Mouse (Mus musculus): ENCODE measurements around the gene Fbxo48. TPM values are rescaled to one million over a fixed set of nuclear protein-coding genes. Genes with fewer than 3 reads are reported as not detected.

Gene Fbxo48
- total and polyA plus RNA-seq, 3 experiments: 6.5 to 10.3 (median 7.0) TPM

- Histone ChIP-seq H3K4me1 (ENCODE audit: control insufficient read depth in 1 of 2, insufficient read depth in 2 of 2) (no peaks in the 10 kb centered on the region), H3K9ac (ENCODE audit: insufficient read depth, low read depth) (no peak overlapping the region), H3K79me2 (replicated peaks; ENCODE audit: control insufficient read depth, extremely low read depth, insufficient read depth, poor library complexity, severe bottlenecking) (no peaks in the 10 kb centered on the region), H3K36me3 (replicated peaks in 1 of 2; ENCODE audit: control insufficient read depth in 1 of 2, insufficient read depth in 1 of 2, low read length in 1 of 2) (no peaks in the 10 kb centered on the region), H3K27me3 (replicated peaks) (no peaks in the 10 kb centered on the region), H3K27ac (ENCODE audit: insufficient read depth, low read depth) (no peak overlapping the region), H3K9me3 (replicated peaks; ENCODE audit: low read length) (no peaks in the 10 kb centered on the region), H3K4me2 (ENCODE audit: insufficient read depth, low read depth, poor library complexity, severe bottlenecking) (no peak overlapping the region), H3K4me3 (replicated peaks in 1 of 3; ENCODE audit: low read depth in 2 of 3, low read length in 2 of 3, poor library complexity in 1 of 3) (no peak overlapping the region)
- dilution Hi-C loops (cut with MboI; ENCODE audit: extremely low pct_ligation_motif_present, extremely low pct_unique_long_range_greater_than_20kb, low sequenced_read_pairs): no loop called here
- in situ Hi-C loops (cut with MboI; ENCODE audit: low pct_ligation_motif_present, low pct_unique_long_range_greater_than_20kb, low sequenced_read_pairs): no loop called here
- DNase-seq (ENCODE audit: extremely low read depth): no peak
- no peak for TF ChIP-seq IRF4 (IDR thresholded peaks at IDR 0.05; ENCODE audit: low read depth, low read length)
- TF ChIP-seq MAFK (IDR thresholded peaks at IDR 0.05; ENCODE audit: insufficient replicate concordance, low read length): no peak
- no peak for TF ChIP-seq CTCF (conservative IDR thresholded peaks at IDR 0.05 in 1 of 2, IDR thresholded peaks at IDR 0.05 in 1 of 2; ENCODE audit: low read depth in 2 of 2, low read length in 2 of 2)
- no peak for TF ChIP-seq PAX5 (IDR thresholded peaks at IDR 0.05; ENCODE audit: low read length)
- TF ChIP-seq GABPA (IDR thresholded peaks at IDR 0.05; ENCODE audit: insufficient replicate concordance, low read depth, low read length): no peak
- no peak for TF ChIP-seq KAT2A (IDR thresholded peaks at IDR 0.05; ENCODE audit: insufficient replicate concordance, low read length)
- no peak for TF ChIP-seq RCOR1 (conservative IDR thresholded peaks at IDR 0.05; ENCODE audit: low read depth, low read length)
Observed at GRCm38 (mm10) chr11:16914756-16915155, 36.4 kb upstream of the Fbxo48 start.

DNA sequence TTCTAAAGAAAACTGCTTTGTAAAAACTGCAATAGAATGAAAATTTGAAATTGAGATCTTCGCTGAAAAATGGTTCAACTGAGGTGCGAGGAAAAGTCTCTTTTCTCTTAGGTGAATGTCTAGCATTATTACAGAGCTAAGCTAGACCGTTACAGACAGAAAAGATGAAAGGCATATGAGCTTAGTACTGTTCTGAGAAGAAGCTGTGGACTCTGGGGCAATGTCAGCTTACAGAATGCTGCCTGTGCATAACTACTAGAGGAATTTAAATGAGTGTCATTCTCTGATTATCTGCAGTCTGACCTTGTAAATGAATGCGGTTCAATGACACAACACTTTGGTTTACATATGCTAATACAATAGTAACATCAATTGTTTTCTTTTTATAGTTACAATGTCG is 35.3 kb upstream of the Fbxo48 start:
- H3K36me3 ChIP-seq (replicated peaks in 1 of 2; ENCODE audit: control insufficient read depth in 1 of 2, insufficient read depth in 1 of 2, low read length in 1 of 2): no peaks in the 10 kb centered on the region
- no peaks in the 10 kb centered on the region for H3K79me2 ChIP-seq (replicated peaks; ENCODE audit: control insufficient read depth, extremely low read depth, insufficient read depth, poor library complexity, severe bottlenecking)
- H3K27ac ChIP-seq (ENCODE audit: insufficient read depth, low read depth): no peak overlapping the region
- DNase-seq (ENCODE audit: extremely low read depth): no peak
- no peaks in the 10 kb centered on the region for H3K4me1 ChIP-seq (ENCODE audit: control insufficient read depth in 1 of 2, insufficient read depth in 2 of 2)
- no peaks in the 10 kb centered on the region for H3K9me3 ChIP-seq (replicated peaks; ENCODE audit: low read length)
- in situ Hi-C loops (cut with MboI; ENCODE audit: low pct_ligation_motif_present, low pct_unique_long_range_greater_than_20kb, low sequenced_read_pairs): no loop called here
- dilution Hi-C loops (cut with MboI; ENCODE audit: extremely low pct_ligation_motif_present, extremely low pct_unique_long_range_greater_than_20kb, low sequenced_read_pairs): no loop called here
- no peak overlapping the region for H3K4me3 ChIP-seq (replicated peaks in 1 of 3; ENCODE audit: low read depth in 2 of 3, low read length in 2 of 3, poor library complexity in 1 of 3)
- H3K9ac ChIP-seq (ENCODE audit: insufficient read depth, low read depth): no peak overlapping the region
- no peak overlapping the region for H3K4me2 ChIP-seq (ENCODE audit: insufficient read depth, low read depth, poor library complexity, severe bottlenecking)
- TF ChIP-seq GABPA (IDR thresholded peaks at IDR 0.05; ENCODE audit: insufficient replicate concordance, low read depth, low read length) (no peak), UBTF (IDR thresholded peaks at IDR 0.05; ENCODE audit: low read depth, low read length) (no peak), PAX5 (IDR thresholded peaks at IDR 0.05; ENCODE audit: low read length) (no peak), SIN3A (IDR thresholded peaks at IDR 0.05; ENCODE audit: low read length) (no peak)
- no peaks in the 10 kb centered on the region for H3K27me3 ChIP-seq (replicated peaks)

DNA sequence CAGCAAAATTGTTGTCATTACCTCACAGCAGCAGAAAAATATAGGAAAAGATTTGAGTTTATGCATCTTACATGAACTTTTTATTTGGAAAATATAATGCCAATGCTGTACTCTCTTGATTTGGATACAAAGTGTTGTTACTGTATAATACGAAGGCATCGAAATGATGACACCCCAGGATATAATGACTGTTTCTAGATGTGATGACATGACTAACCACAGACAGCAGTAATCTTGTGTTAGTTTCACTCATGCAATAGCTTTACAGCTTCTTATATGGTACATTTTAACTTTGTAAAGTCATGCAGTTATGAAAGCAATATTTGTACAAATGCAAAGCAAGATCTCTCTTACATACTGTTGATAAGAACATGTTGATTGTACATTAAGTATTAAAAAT is 33.7 kb upstream of the Fbxo48 start:
- in situ Hi-C loops (cut with MboI; ENCODE audit: low pct_ligation_motif_present, low pct_unique_long_range_greater_than_20kb, low sequenced_read_pairs): no loop called here
- dilution Hi-C loops (cut with MboI; ENCODE audit: extremely low pct_ligation_motif_present, extremely low pct_unique_long_range_greater_than_20kb, low sequenced_read_pairs): no loop called here
- Histone ChIP-seq H3K9ac (ENCODE audit: insufficient read depth, low read depth) (no peak overlapping the region), H3K4me1 (ENCODE audit: control insufficient read depth in 1 of 2, insufficient read depth in 2 of 2) (no peaks in the 10 kb centered on the region), H3K27me3 (replicated peaks) (no peaks in the 10 kb centered on the region), H3K4me3 (replicated peaks in 1 of 3; ENCODE audit: low read depth in 2 of 3, low read length in 2 of 3, poor library complexity in 1 of 3) (no peak overlapping the region), H3K4me2 (ENCODE audit: insufficient read depth, low read depth, poor library complexity, severe bottlenecking) (no peak overlapping the region), H3K9me3 (replicated peaks; ENCODE audit: low read length) (no peaks in the 10 kb centered on the region), H3K79me2 (replicated peaks; ENCODE audit: control insufficient read depth, extremely low read depth, insufficient read depth, poor library complexity, severe bottlenecking) (no peaks in the 10 kb centered on the region), H3K27ac (ENCODE audit: insufficient read depth, low read depth) (no peak overlapping the region), H3K36me3 (replicated peaks in 1 of 2; ENCODE audit: control insufficient read depth in 1 of 2, insufficient read depth in 1 of 2, low read length in 1 of 2) (no peaks in the 10 kb centered on the region)
- TF ChIP-seq IRF4 (IDR thresholded peaks at IDR 0.05; ENCODE audit: low read depth, low read length): no peak
- no peak for TF ChIP-seq BHLHE40 (IDR thresholded peaks at IDR 0.05; ENCODE audit: low read depth, low read length)
- no peak for DNase-seq (ENCODE audit: extremely low read depth)
